Mouse (Mus musculus): ENCODE measurements around the gene Grpel1.

The Grpel1 gene

GRCm38 (mm10) chr5:36515558-36515957 lies 50.8 kb downstream of the Grpel1 start:
- DNase-seq: no peak

DNA sequence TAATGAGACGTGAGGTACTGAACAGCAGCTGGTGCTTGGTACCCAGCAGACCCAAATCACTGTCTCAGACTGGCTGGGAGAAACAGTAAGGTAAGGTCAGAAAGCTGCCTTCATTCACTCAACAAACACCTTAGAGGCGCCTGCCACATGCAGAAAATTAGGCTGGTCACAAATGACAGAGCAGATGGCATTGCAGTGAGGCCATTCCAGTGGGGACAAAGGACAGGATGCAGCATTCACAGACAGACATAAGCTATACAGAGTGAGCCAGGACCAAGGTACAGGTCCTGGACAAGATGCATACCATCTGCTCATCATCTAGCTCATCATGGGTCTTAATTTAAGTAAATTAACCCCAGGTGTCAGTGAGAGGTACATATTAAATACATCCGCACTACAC lies 52.8 kb downstream of the Grpel1 start:
- no peak for DNase-seq

- no peak for DNase-seq
These were observed 55.0 kb downstream of the Grpel1 start for GRCm38 (mm10) chr5:36519751-36520150.

GRCm38 (mm10) chr5:36522782-36523181 lies 58.0 kb downstream of the Grpel1 start:
- DNase-seq: peak; percentile 82

- no peak for DNase-seq
These were observed 58.5 kb downstream of the Grpel1 start for GRCm38 (mm10) chr5:36523219-36523703.
